Mouse (Mus musculus): ENCODE measurements at regions not wholly inside any gene's neighbourhood (a gene's known extent, or its start where the extent isn't known, plus 50 kb on each side); places are given as distances from the start of the nearest gene placed in this dataset.

- intact Hi-C loops (cut with DNase I), result no loop called here
- no peak for DNase-seq
These were observed 488.2 kb upstream of the Hs6st1 start for GRCm38 (mm10) chr1:35579992-35580391.

GRCm38 (mm10) chr1:35580474-35580873 lies 487.7 kb upstream of the Hs6st1 start:
- intact Hi-C loops (cut with DNase I), result no loop called here
- DNase-seq, result no peak

- intact Hi-C loops (cut with DNase I), result no loop called here
- DNase-seq, result no peak
These were observed 480.3 kb upstream of the Hs6st1 start for GRCm38 (mm10) chr1:35587900-35588299.

GRCm38 (mm10) chr1:35588939-35589338 lies 479.3 kb upstream of the Hs6st1 start:
- intact Hi-C loops (cut with DNase I), result no loop called here
- DNase-seq, result no peak

GRCm38 (mm10) chr1:35600847-35601246 lies 467.4 kb upstream of the Hs6st1 start:
- no peak for DNase-seq
- intact Hi-C loops (cut with DNase I), result no loop called here

GRCm38 (mm10) chr1:35615131-35615530 lies 453.1 kb upstream of the Hs6st1 start:
- DNase-seq, result no peak
- intact Hi-C loops (cut with DNase I), result no loop called here

GRCm38 (mm10) chr1:35619476-35619875 lies 448.7 kb upstream of the Hs6st1 start:
- no peak for DNase-seq
- intact Hi-C loops (cut with DNase I), result no loop called here

GRCm38 (mm10) chr1:35642595-35642994 lies 425.6 kb upstream of the Hs6st1 start:
- DNase-seq, result no peak
- intact Hi-C loops (cut with DNase I), result no loop called here

GRCm38 (mm10) chr1:35653119-35653956 lies 414.9 kb upstream of the Hs6st1 start:
- no peak for DNase-seq
- intact Hi-C loops (cut with DNase I), result no loop called here

GRCm38 (mm10) chr1:35663006-35663405 lies 405.2 kb upstream of the Hs6st1 start:
- intact Hi-C loops (cut with DNase I), result no loop called here
- no peak for DNase-seq

GRCm38 (mm10) chr1:35673524-35673923 lies 394.7 kb upstream of the Hs6st1 start:
- intact Hi-C loops (cut with DNase I), result no loop called here
- no peak for DNase-seq

- no peak for DNase-seq
- intact Hi-C loops (cut with DNase I), result no loop called here
These were observed 394.2 kb upstream of the Hs6st1 start for GRCm38 (mm10) chr1:35673992-35674391.

GRCm38 (mm10) chr1:35682511-35682949 lies 385.7 kb upstream of the Hs6st1 start:
- DNase-seq, result no peak
- intact Hi-C loops (cut with DNase I), result no loop called here

- intact Hi-C loops (cut with DNase I), result no loop called here
- no peak for DNase-seq
These were observed 382.5 kb upstream of the Hs6st1 start for GRCm38 (mm10) chr1:35685651-35686050.

- intact Hi-C loops (cut with DNase I), result no loop called here
- DNase-seq, result no peak
These were observed 373.9 kb upstream of the Hs6st1 start for GRCm38 (mm10) chr1:35694349-35694748.

- intact Hi-C loops (cut with DNase I), result no loop called here
- DNase-seq, result no peak
These were observed 373.2 kb upstream of the Hs6st1 start for GRCm38 (mm10) chr1:35694775-35695591.

- intact Hi-C loops (cut with DNase I), result no loop called here
- no peak for DNase-seq
These were observed 371.0 kb upstream of the Hs6st1 start for GRCm38 (mm10) chr1:35697218-35697617.

GRCm38 (mm10) chr1:35697834-35698500 lies 370.2 kb upstream of the Hs6st1 start:
- intact Hi-C loops (cut with DNase I), result no loop called here
- DNase-seq, result no peak

- intact Hi-C loops (cut with DNase I), result no loop called here
- no peak for DNase-seq
These were observed 365.6 kb upstream of the Hs6st1 start for GRCm38 (mm10) chr1:35702585-35702984.

- no peak for DNase-seq
- intact Hi-C loops (cut with DNase I), result no loop called here
These were observed 361.9 kb upstream of the Hs6st1 start for GRCm38 (mm10) chr1:35706336-35706735.

GRCm38 (mm10) chr1:35708176-35708788 lies 359.9 kb upstream of the Hs6st1 start:
- intact Hi-C loops (cut with DNase I), result no loop called here
- DNase-seq, result no peak
